Mouse (Mus musculus) liver, embryonic 14.5 days (tissue): Measurements from ENCODE around the gene Ddc. TPM values are rescaled to one million over a fixed set of nuclear protein-coding genes. Genes with fewer than 3 reads are reported as not detected.

Source experiments
- ATAC-seq: fragments of 200-750 bp; cut with Nextera tagmentation; 2 replicates; pipeline ENCODE4 v1.8.0; 2017; ENCODE audit warnings: moderate number of reproducible peaks, mild to moderate bottlenecking, moderate library complexity; ENCODE audit not compliant: insufficient read depth
- DNase-seq, 3 experiments: peaks; one replicate each; pipeline ENCODE4 v3.0.0-alpha.2; 2012 to 2013; ENCODE audit warnings: low read depth in 3 of 3, low spot score in 3 of 3
- H3K27ac ChIP-seq: fragments of 300-500 bp; sonication (generic); 2 replicates; pipeline ENCODE4 v1.5.1; 2014; ENCODE audit warnings: moderate library complexity, mild to moderate bottlenecking, control low read depth, inconsistent platforms
- H3K27me3 ChIP-seq: fragments of 300-500 bp; sonication (generic); 2 replicates; pipeline ENCODE4 v1.6.1; 2014; ENCODE audit warnings: mild to moderate bottlenecking, low read length, moderate library complexity; ENCODE audit not compliant: control insufficient read depth, insufficient read depth
- H3K36me3 ChIP-seq: fragments of 300-500 bp; sonication (generic); replicated peaks from 2 replicates; pipeline ENCODE4 v1.6.1; 2014; ENCODE audit warnings: low read depth; ENCODE audit not compliant: control insufficient read depth, insufficient read depth
- H3K4me1 ChIP-seq, 2 experiments: fragments of 200-500 bp in 1 of 2; fragments of 300-500 bp in 1 of 2; sonication (generic) in 1 of 2; replicated peaks; 2 replicates each; pipeline ENCODE4 v1.6.1; 2012 to 2014; ENCODE audit warnings: antibody characterized with exemption in 1 of 2, inconsistent platforms in 1 of 2, low read length in 1 of 2; ENCODE audit not compliant: control insufficient read depth in 2 of 2, insufficient read depth in 2 of 2
- H3K4me2 ChIP-seq: fragments of 300-500 bp; sonication (generic); 2 replicates; pipeline ENCODE4 v1.6.1; 2014; ENCODE audit warnings: low read depth, mild to moderate bottlenecking, control low read depth, moderate library complexity
- H3K4me3 ChIP-seq, 2 experiments: fragments of 200-500 bp in 1 of 2; fragments of 300-500 bp in 1 of 2; sonication (generic) in 1 of 2; 2 replicates each; pipeline ENCODE4 v1.5.1; 2012 to 2014; ENCODE audit warnings: low read depth in 2 of 2, low read length in 2 of 2, mild to moderate bottlenecking in 2 of 2, control low read depth in 1 of 2, inconsistent platforms in 1 of 2, moderate library complexity in 1 of 2; ENCODE audit not compliant: insufficient read depth in 1 of 2
- H3K9ac ChIP-seq: fragments of 300-500 bp; sonication (generic); replicated peaks from 2 replicates; pipeline ENCODE4 v1.6.1; 2014; ENCODE audit warnings: mild to moderate bottlenecking, control low read depth, moderate library complexity
- H3K9me3 ChIP-seq: fragments of 300-500 bp; sonication (generic); 2 replicates; pipeline ENCODE4 v1.6.1; 2016; ENCODE audit warnings: low read length, mixed read lengths; ENCODE audit not compliant: control insufficient read depth
- CTCF ChIP-seq: IDR thresholded peaks from 2 replicates; pipeline ENCODE4 v1.5.1; 2016; ENCODE audit warnings: antibody characterized with exemption, low read depth, control low read depth
- EP300 ChIP-seq: IDR thresholded peaks from 2 replicates; pipeline ENCODE4 v1.6.1; 2016; ENCODE audit warnings: antibody characterized with exemption, low read depth
- WGBS: fragments of 180-500 bp; shearing (Covaris S2); extraction: QIAGEN DNeasy Blood & Tissue Kit; methylation state at CpG from one replicate; pipeline ENCODE4 v1.1.7; 2014; ENCODE audit not compliant: insufficient replicate concordance; 5-methylcytosine and 5-hydroxymethylcytosine counted together
- polyA plus RNA-seq, 2 experiments: library from polyadenylated mRNA; depleted of rRNA in 1 of 2; stranded (reverse) in 1 of 2; unstranded in 1 of 2; fragments of >200 nt; fragmentation: Nextera tagmentation in 1 of 2; extraction: Ambion mirVana in 1 of 2; gene quantifications; 2 replicates each; pipeline versions ENCODE4 v1.2.1 to v1.2.3; 2012 to 2014

Gene Ddc
- polyA plus RNA-seq, 2 experiments: 4.3 to 7.4 TPM

- 64% methylated on average over 20 of the region's 20 CpGs for WGBS
- Histone ChIP-seq H3K27me3 (no peaks in the 10 kb centered on the region), H3K4me2 (no peak overlapping the region), H3K9ac (no peak overlapping the region), H3K4me1 (peaks cover 6 to 23% of the 10 kb centered on the region in 2 experiments), H3K36me3 (no peaks in the 10 kb centered on the region), H3K27ac (no peak overlapping the region), H3K9me3 (no peaks in the 10 kb centered on the region), H3K4me3 (no peak overlapping the region)
- no peak for TF ChIP-seq CTCF
- TF ChIP-seq EP300: no peak
- DNase-seq (no peak), ATAC-seq (no peak)
Observed at GRCm38 (mm10) chr11:11873023-11873908, 24.7 kb downstream of the Ddc start.

DNA sequence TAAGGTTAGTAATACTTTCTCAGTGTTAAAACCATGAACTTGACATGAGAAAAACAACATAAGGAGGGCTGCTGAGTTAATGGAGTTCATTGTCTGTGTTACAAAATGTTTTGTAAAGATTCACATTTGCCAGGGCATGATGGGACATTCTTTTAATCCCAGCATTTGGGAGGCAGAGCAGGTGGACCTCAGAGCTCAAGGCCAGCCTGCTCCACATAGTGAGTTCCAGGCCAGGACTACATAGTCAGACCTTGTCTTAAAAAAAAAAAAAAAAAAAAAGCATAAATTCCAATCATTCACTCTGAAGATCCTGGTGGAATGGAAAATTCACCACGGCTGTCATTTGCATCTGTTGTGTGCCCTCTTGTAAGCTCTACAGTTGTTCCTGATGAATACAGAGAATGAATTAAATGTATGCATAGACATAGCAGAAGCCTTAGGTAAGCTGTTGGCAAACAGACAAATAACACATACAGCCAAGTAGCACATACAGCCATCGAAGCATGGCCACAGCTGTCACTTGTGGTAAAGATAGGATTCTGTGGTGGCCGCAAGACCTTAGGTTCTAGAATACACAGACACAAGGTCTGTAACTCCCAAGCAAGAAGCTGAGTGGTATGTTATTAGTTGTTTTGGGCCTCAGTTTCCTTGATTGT, 25.7 kb downstream of the Ddc start:
- Histone ChIP-seq H3K4me1 (peaks cover 3 to 22% of the 10 kb centered on the region in 2 experiments; a peak in 3 of 4 replicates), H3K36me3 (no peaks in the 10 kb centered on the region), H3K4me3 (no peak overlapping the region), H3K9me3 (no peaks in the 10 kb centered on the region), H3K27me3 (no peaks in the 10 kb centered on the region), H3K27ac (no peak overlapping the region), H3K9ac (no peak overlapping the region), H3K4me2 (no peak overlapping the region)
- TF ChIP-seq CTCF (no peak), EP300 (no peak)
- ATAC-seq (no peak), DNase-seq (no peak)
- WGBS: 41% methylated on average over 3 of the region's 3 CpGs

- WGBS: 65% methylated on average over 5 of the region's 5 CpGs
- no peak for DNase-seq
Observed at GRCm38 (mm10) chr11:11871197-11871813, 26.6 kb downstream of the Ddc start.

GRCm38 (mm10) chr11:11867971-11868481, 29.9 kb downstream of the Ddc start:
- TF ChIP-seq EP300: peak; percentile 66
- TF ChIP-seq CTCF: no peak
- Histone ChIP-seq H3K9ac (no peak overlapping the region), H3K9me3 (no peaks in the 10 kb centered on the region), H3K27me3 (no peaks in the 10 kb centered on the region), H3K4me2 (peak overlapping the region; percentile 50), H3K36me3 (no peaks in the 10 kb centered on the region), H3K4me1 (peaks cover 0 to 9% of the 10 kb centered on the region in 2 experiments; a peak in 3 of 4 replicates), H3K27ac (no peak overlapping the region), H3K4me3 (no peak overlapping the region)
- peak; percentile 78 for ATAC-seq
- no peak for DNase-seq
- WGBS: 13% methylated on average over 14 of the region's 14 CpGs

More at GRCm38 (mm10) chr11:11871197-11871813, 26.6 kb downstream of the Ddc start:
- Histone ChIP-seq H3K4me1 (peaks cover 3 to 19% of the 10 kb centered on the region in 2 experiments; a peak in 3 of 4 replicates), H3K9ac (no peak overlapping the region), H3K36me3 (no peaks in the 10 kb centered on the region), H3K27me3 (no peaks in the 10 kb centered on the region), H3K27ac (no peak overlapping the region), H3K9me3 (no peaks in the 10 kb centered on the region), H3K4me2 (no peak overlapping the region), H3K4me3 (no peak overlapping the region)
- no peak for ATAC-seq
- TF ChIP-seq EP300 (no peak), CTCF (no peak)
